Mouse (Mus musculus) fibroblast of lung, adult 2 months (primary cell): ENCODE results near the gene Dhh.

Source experiments
- DNase-seq: peaks from one replicate; pipeline ENCODE4 v3.0.0-alpha.2; 2011; ENCODE audit warnings: low read depth

The Dhh gene

DNA sequence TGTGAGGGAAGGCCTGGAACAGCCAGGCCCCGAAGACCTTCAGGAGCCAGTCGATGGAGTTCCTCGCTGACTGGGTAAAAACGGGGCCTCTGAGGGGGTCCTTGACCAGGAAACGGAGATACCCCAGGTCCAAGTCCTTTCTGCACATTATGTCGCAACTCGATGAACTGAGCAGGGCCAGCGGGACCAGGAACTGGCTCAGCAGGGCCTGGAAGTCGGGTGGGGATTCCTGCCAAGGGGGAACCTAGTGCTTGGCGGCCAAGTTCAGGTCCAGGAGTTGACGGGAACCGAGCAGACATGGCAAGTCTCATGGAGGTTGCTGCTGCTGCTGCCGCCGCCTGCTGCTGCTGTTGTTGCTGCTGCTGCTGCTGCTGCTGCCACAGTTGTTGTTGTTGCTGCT is 47.7 kb downstream of the Dhh start:
- no peak for DNase-seq

- no peak for DNase-seq
Measured at GRCm38 (mm10) chr15:98849956-98850600, 48.3 kb downstream of the Dhh start.

GRCm38 (mm10) chr15:98849165-98849564 is 49.2 kb downstream of the Dhh start:
- no peak for DNase-seq

DNA sequence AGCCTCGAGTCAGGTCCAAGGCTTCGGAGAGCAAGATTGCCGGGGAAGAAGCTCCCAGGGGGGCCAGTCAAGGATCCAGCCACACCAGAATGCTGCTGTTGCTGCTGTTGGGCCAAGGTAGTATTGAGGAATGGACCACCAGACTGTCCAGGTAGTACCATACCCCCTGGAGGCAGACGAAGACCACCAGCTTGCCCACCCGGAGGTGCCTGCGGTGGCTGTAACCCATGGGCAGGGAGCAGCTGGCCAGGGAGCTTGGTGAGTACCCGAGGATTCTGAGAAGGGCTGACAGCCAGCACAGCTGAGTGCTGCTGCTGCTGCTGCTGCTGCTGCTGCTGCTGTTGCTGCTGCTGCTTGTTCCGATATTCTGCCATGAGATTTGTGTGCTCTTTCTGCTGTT is 52.2 kb downstream of the Dhh start:
- no peak for DNase-seq

- no peak for DNase-seq
Measured at GRCm38 (mm10) chr15:98845149-98845548, 53.2 kb downstream of the Dhh start.

DNA sequence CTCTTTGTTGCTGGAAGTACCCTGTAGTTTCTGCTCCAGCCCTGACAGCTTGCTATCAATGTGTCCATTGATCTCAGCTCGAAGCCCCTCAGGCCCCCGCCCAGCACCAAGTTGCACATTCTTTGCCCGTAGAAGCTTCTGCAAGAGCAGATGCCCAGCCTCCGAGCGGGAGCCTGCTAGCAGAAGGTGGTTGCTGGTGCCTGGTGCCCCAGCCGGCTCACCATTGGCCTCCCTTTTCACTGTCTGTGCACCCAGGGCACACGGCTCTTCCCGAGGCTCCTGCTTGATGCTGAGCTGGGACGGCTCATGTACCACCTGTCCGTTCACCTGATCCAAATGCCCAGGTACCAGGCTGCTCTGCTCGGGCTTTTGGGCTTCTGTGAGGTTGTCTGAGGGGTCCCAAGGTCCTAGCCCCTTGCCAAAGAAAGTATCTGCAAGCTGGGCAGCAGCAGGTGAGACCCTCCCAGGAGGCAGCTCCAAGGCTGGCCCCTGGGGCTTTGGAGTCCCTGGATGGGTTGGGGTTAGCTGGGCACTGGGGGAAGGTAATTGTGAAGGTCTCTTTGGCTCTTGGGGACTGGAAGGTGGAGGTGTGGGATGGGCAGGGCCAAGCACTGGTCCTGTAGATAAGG is 54.6 kb downstream of the Dhh start:
- DNase-seq: no peak
